Mouse (Mus musculus): ENCODE results near the gene Pex6. TPM values are rescaled to one million over a fixed set of nuclear protein-coding genes. Genes with fewer than 3 reads are reported as not detected.

Pex6 gene
- polyA plus RNA-seq, 1 experiment from 2014 or later: 28.2 TPM

DNA sequence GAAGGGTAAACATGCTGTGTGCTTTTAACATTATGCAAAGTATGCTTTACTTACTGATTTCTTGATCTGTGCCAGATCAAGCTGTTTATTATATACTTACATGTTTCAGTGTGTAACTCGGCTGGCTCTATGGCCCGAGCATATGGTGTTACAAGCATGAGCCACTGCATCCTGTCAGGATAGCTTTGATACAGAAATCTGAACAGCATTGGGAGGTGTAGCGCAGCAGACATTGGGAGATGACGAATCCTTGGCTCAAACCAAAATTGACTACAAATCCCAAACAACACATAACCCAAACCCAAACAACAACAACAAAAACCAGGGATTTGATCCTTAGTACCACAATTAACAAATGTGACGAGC lies 60.8 kb downstream of the Pex6 start:
- peaks cover 25% of the 10 kb centered on the region for H3K36me3 ChIP-seq (replicated peaks)
- H3K9me3 ChIP-seq: no peaks in the 10 kb centered on the region
- 8% methylated on average over 5 of the region's 5 CpGs for WGBS
- H3K9ac ChIP-seq: peak overlapping the region; percentile 83; the same call in 1 of the 2 replicates
- peak overlapping the region; percentile 84 for H3K27ac ChIP-seq
- H3K4me1 ChIP-seq: peaks cover 23% of the 10 kb centered on the region
- peak overlapping the region; percentile 97 for H3K4me2 ChIP-seq
- ATAC-seq (replicated peaks): peak; percentile 59
- no peaks in the 10 kb centered on the region for H3K27me3 ChIP-seq (replicated peaks)
- H3K4me3 ChIP-seq: peak overlapping the region; percentile 86

DNA sequence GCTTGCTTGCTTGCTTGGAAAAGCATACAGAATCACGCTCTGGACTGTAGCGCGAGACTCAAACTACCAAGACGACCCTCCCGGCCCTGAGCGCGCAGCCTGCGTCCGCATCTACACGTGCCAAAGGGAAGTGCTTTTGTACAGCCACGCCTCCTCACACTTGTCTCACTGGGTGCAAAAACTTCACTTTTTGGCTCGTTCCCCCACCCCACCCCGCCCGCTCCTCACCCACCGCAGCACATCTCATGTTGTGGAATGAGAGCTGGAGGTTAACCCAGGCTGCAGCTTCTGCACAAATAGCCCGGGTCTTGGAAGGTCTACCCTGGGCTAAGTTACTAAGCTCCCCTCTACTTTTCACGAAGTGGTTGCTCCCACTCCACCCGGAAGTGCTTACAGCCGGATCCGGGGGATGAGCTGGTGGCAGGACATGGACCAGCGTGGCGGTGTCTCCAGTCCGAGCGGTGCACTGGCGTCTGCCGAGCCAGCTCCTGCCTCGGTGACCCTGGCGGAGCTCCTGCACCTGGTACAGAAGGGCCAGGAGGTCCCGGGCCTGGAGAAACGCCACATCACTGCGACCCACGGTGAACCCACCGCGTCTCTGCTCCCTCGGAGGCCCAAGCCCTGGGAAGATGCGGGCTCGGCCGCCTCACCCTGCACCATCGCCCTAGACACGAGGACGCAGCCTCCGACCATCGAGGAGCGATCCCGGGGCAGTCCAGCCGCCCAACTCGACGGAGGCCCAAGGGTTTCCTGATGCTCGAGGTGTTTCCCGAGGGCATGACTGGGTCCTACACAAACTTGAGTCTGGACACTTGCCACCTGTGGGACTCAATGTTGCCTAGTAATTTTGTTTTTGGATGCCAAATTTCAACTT lies 61.4 kb downstream of the Pex6 start, which contains the start of gene 2310039H08Rik:
TSS of gene 2310039H08Rik (plus strand) at position 232 of the 874 bp plus-strand sequence.
- H3K4me3 ChIP-seq: peak within 1 kb of the TSS; percentile 86
- peaks cover 23% of the 10 kb centered on the region for H3K4me1 ChIP-seq
- peak; percentile 93 for ATAC-seq (replicated peaks)
- H3K9ac ChIP-seq: peak within 1 kb of the TSS; percentile 83
- H3K9me3 ChIP-seq: no peaks in the 10 kb centered on the region
- WGBS: under 1% methylated on average over 50 of the region's 50 CpGs
- H3K27me3 ChIP-seq (replicated peaks): no peaks in the 10 kb centered on the region
- H3K36me3 ChIP-seq (replicated peaks): peaks cover 31% of the 10 kb centered on the region
- peak within 1 kb of the TSS; percentile 97 for H3K4me2 ChIP-seq
- H3K27ac ChIP-seq: peak within 1 kb of the TSS; percentile 84

DNA sequence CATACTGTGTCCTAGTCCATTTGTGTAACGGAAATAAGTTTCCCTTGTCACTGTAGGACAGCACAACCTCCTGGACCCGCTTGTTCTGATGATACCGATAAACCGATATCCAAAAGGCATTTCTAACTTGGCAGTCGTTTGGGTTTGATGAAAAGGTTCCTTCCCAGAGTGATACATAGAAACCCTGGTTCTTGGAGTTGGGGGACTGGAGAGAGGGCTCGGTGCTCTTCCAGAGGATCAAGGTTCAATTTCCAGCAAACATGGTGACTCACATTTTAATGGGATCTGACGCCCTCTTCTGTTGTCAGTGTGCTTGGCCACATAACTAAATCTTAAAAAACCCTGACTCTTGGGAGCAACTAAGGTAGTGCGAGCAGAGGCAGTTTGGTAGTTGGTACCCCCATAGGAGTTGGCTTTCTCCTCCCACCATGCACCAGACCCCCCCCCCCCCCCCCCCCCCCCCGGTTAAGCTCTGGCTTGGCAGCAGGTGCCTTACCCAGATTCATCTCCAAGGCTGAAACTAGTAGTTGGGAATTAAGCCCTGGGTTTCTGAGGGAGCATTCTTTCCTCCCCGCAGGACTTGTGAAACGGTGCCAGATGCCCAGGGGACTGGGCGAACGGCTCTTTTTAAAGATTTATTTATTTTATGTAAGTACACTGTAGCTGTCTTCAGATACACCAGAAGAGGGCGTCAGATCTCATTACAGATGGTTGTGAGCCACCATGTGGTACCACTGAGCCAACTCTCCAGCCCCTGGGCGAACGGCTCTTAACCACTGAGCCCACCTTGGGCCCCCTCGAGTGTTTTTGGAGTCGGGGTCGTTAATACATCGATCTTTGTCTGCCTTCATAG lies 62.2 kb downstream of the Pex6 start:
- whole genome bisulfite sequencing: 10% methylated on average over 19 of the region's 20 CpGs
- H3K4me3 ChIP-seq: peak overlapping the region; percentile 86

GRCm38 (mm10) chr17:46774131-46774472 lies 62.8 kb downstream of the Pex6 start:
- H3K4me3 ChIP-seq: no peak overlapping the region
- 42% methylated on average over 2 of the region's 2 CpGs for WGBS

More for the DNA sequence above, 62.2 kb downstream of the Pex6 start:
- peaks cover 23% of the 10 kb centered on the region for H3K4me1 ChIP-seq
- no peak; the same call in 1 of the 2 replicates for ATAC-seq (replicated peaks)
- H3K27me3 ChIP-seq (replicated peaks): no peaks in the 10 kb centered on the region
- H3K9me3 ChIP-seq: no peaks in the 10 kb centered on the region
- H3K27ac ChIP-seq: peak overlapping the region; percentile 84
- peak overlapping the region; percentile 97 for H3K4me2 ChIP-seq
- peaks cover 38% of the 10 kb centered on the region for H3K36me3 ChIP-seq (replicated peaks)
- peak overlapping the region; percentile 83 for H3K9ac ChIP-seq

GRCm38 (mm10) chr17:46775070-46775469 lies 63.8 kb downstream of the Pex6 start:
- no peak for ATAC-seq (replicated peaks)
- no peaks in the 10 kb centered on the region for H3K27me3 ChIP-seq (replicated peaks)
- H3K27ac ChIP-seq: no peak overlapping the region
- H3K4me2 ChIP-seq: no peak overlapping the region
- H3K36me3 ChIP-seq (replicated peaks): peaks cover 52% of the 10 kb centered on the region
- H3K9me3 ChIP-seq: no peaks in the 10 kb centered on the region
- 92% methylated on average over 9 of the region's 9 CpGs for WGBS
- no peak overlapping the region for H3K9ac ChIP-seq
- H3K4me1 ChIP-seq: peaks cover 23% of the 10 kb centered on the region
- H3K4me3 ChIP-seq: no peak overlapping the region

More at GRCm38 (mm10) chr17:46774131-46774472, 62.8 kb downstream of the Pex6 start:
- Histone ChIP-seq H3K36me3 (replicated peaks) (peaks cover 44% of the 10 kb centered on the region), H3K9me3 (no peaks in the 10 kb centered on the region), H3K27ac (no peak overlapping the region), H3K9ac (no peak overlapping the region), H3K4me1 (peaks cover 23% of the 10 kb centered on the region), H3K27me3 (replicated peaks) (no peaks in the 10 kb centered on the region), H3K4me2 (peak overlapping the region; percentile 97; the same call in 1 of the 2 replicates)
- no peak for ATAC-seq (replicated peaks)

Other genes starting within 250 kb of the Pex6 start
- 8.7 and 9.0 TPM in 2 replicates for gene Ttbk1, start 223.8 kb upstream of the Pex6 start, polyA plus RNA-seq (2015; fragmentation: Nextera tagmentation; extraction: Ambion mirVana)
- gene Dnph1, start 214.8 kb upstream of the Pex6 start, polyA plus RNA-seq (2015; fragmentation: Nextera tagmentation; extraction: Ambion mirVana): 14.5 and 17.3 TPM in 2 replicates
- 25.0 and 26.7 TPM in 2 replicates for gene Cul9, start 165.1 kb upstream of the Pex6 start, polyA plus RNA-seq (2015; fragmentation: Nextera tagmentation; extraction: Ambion mirVana)
- 3.7 and 5.7 TPM in 2 replicates for gene Srf, start 155.3 kb upstream of the Pex6 start, polyA plus RNA-seq (2015; fragmentation: Nextera tagmentation; extraction: Ambion mirVana)
- 33.6 and 34.8 TPM in 2 replicates for gene Ptk7, start 82.0 kb upstream of the Pex6 start, polyA plus RNA-seq (2015; fragmentation: Nextera tagmentation; extraction: Ambion mirVana)
- 42.5 and 44.5 TPM in 2 replicates for gene Klc4, start 65.4 kb upstream of the Pex6 start, polyA plus RNA-seq (2015; fragmentation: Nextera tagmentation; extraction: Ambion mirVana)
- gene Mrpl2, start 65.2 kb upstream of the Pex6 start, polyA plus RNA-seq (2015; fragmentation: Nextera tagmentation; extraction: Ambion mirVana): 60.6 and 74.5 TPM in 2 replicates
- 44.7 and 46.3 TPM in 2 replicates for gene Cul7, start 61.1 kb upstream of the Pex6 start, polyA plus RNA-seq (2015; fragmentation: Nextera tagmentation; extraction: Ambion mirVana)
- gene Rrp36, start 37.1 kb upstream of the Pex6 start, polyA plus RNA-seq (2015; fragmentation: Nextera tagmentation; extraction: Ambion mirVana): 49.9 and 50.8 TPM in 2 replicates
- gene Mea1, start 32.7 kb upstream of the Pex6 start, polyA plus RNA-seq (2015; fragmentation: Nextera tagmentation; extraction: Ambion mirVana): 277 and 304 TPM in 2 replicates
- 172 and 180 TPM in 2 replicates for gene Klhdc3, start 30.5 kb upstream of the Pex6 start, polyA plus RNA-seq (2015; fragmentation: Nextera tagmentation; extraction: Ambion mirVana)
- gene Ppp2r5d, start 6.4 kb upstream of the Pex6 start, polyA plus RNA-seq (2015; fragmentation: Nextera tagmentation; extraction: Ambion mirVana): 103 and 112 TPM in 2 replicates
- gene Gnmt, start 17.7 kb downstream of the Pex6 start, polyA plus RNA-seq (2015; fragmentation: Nextera tagmentation; extraction: Ambion mirVana): 0.65 and 1.3 TPM in 2 replicates
- 67.1 and 68.2 TPM in 2 replicates for gene Cnpy3, start 40.8 kb downstream of the Pex6 start, polyA plus RNA-seq (2015; fragmentation: Nextera tagmentation; extraction: Ambion mirVana)
- gene Ptcra, start 52.2 kb downstream of the Pex6 start, polyA plus RNA-seq (2015; fragmentation: Nextera tagmentation; extraction: Ambion mirVana): 0.18 and 0.39 TPM in 2 replicates
- 51.3 and 54.9 TPM in 2 replicates for gene 2310039H08Rik, start 61.2 kb downstream of the Pex6 start, polyA plus RNA-seq (2015; fragmentation: Nextera tagmentation; extraction: Ambion mirVana)
- 80.6 and 83.1 TPM in 2 replicates for gene Rpl7l1, start 71.2 kb downstream of the Pex6 start, polyA plus RNA-seq (2015; fragmentation: Nextera tagmentation; extraction: Ambion mirVana)
- gene Bicral, start 147.0 kb downstream of the Pex6 start, polyA plus RNA-seq (2015; fragmentation: Nextera tagmentation; extraction: Ambion mirVana): 10.5 and 12.8 TPM in 2 replicates
- gene Tbcc, start 179.2 kb downstream of the Pex6 start, polyA plus RNA-seq (2015; fragmentation: Nextera tagmentation; extraction: Ambion mirVana): 61.6 and 68.5 TPM in 2 replicates
- not detected in 2 replicates for gene Prph2, start 199.0 kb downstream of the Pex6 start, polyA plus RNA-seq (2015; fragmentation: Nextera tagmentation; extraction: Ambion mirVana)